Mouse (Mus musculus) intestine, embryonic 15.5 days (tissue): ENCODE data around the gene Ppp1r3d. TPM values are rescaled to one million over a fixed set of nuclear protein-coding genes. Genes with fewer than 3 reads are reported as not detected.

ENCODE experiments used
- ATAC-seq: fragments of 200-750 bp; cut with Nextera tagmentation; 2 replicates; pipeline ENCODE4 v1.8.0; 2017; ENCODE audit warnings: moderate TSS enrichment, moderate library complexity
- H3K27ac ChIP-seq: fragments of 300-500 bp; sonication (generic); 2 replicates; pipeline ENCODE4 v1.5.1; 2015; ENCODE audit warnings: mild to moderate bottlenecking, inconsistent platforms
- H3K27me3 ChIP-seq: fragments of 300-500 bp; sonication (generic); replicated peaks from 2 replicates; pipeline ENCODE4 v1.6.1; 2015; ENCODE audit warnings: inconsistent platforms
- H3K36me3 ChIP-seq: fragments of 300-500 bp; sonication (generic); 2 replicates; pipeline ENCODE4 v1.6.1; 2015; ENCODE audit warnings: inconsistent platforms
- H3K4me1 ChIP-seq: fragments of 300-500 bp; sonication (generic); replicated peaks from 2 replicates; pipeline ENCODE4 v1.6.1; 2015; ENCODE audit warnings: inconsistent platforms
- H3K4me2 ChIP-seq: fragments of 300-500 bp; sonication (generic); replicated peaks from 2 replicates; pipeline ENCODE4 v1.6.1; 2015; ENCODE audit warnings: mild to moderate bottlenecking, inconsistent platforms
- H3K4me3 ChIP-seq: fragments of 300-500 bp; sonication (generic); replicated peaks from 2 replicates; pipeline ENCODE4 v1.5.1; 2015; ENCODE audit warnings: inconsistent platforms
- H3K9ac ChIP-seq: fragments of 300-500 bp; sonication (generic); 2 replicates; pipeline ENCODE4 v1.6.1; 2015; ENCODE audit warnings: inconsistent platforms
- H3K9me3 ChIP-seq: fragments of 300-500 bp; sonication (generic); 2 replicates; pipeline ENCODE4 v1.6.1; 2016; ENCODE audit warnings: inconsistent platforms
- WGBS: fragments of 180-500 bp; shearing (Covaris S2); methylation state at CpG from one replicate; pipeline ENCODE4 v1.1.7; 2015; 5-methylcytosine and 5-hydroxymethylcytosine counted together
- polyA plus RNA-seq: library from polyadenylated mRNA; unstranded; fragments of >200 nt; fragmentation: Nextera tagmentation; extraction: Ambion mirVana; gene quantifications from 2 replicates; pipeline ENCODE4 v1.2.1, GENCODE M21; 2015

Ppp1r3d gene
- polyA plus RNA-seq, 1 experiment from 2014 or later = 5.6 TPM

- Histone ChIP-seq H3K4me1 (peaks cover 37% of the 10 kb centered on the region), H3K27me3 (no peaks in the 10 kb centered on the region; the same call in 1 of the 2 replicates), H3K9ac (peak overlapping the region; percentile 64), H3K36me3 (0 out of 2 replicates have a peak, but pooled peaks cover 4% of the 10 kb centered on the region), H3K4me3 (peak overlapping the region; percentile 68), H3K9me3 (no peaks in the 10 kb centered on the region), H3K4me2 (peak overlapping the region; percentile 100), H3K27ac (peak overlapping the region; percentile 77)
- 14% methylated on average over 75 of the region's 75 CpGs for WGBS
- ATAC-seq = peak; percentile 40
Observed at GRCm38 (mm10) chr2:178413481-178414260, 601 bp downstream of the Ppp1r3d start.

GRCm38 (mm10) chr2:178413081-178413480 is 1.2 kb downstream of the Ppp1r3d start:
- H3K27ac ChIP-seq = peak overlapping the region; percentile 17; the same call in 1 of the 2 replicates
- WGBS = 57% methylated on average over 13 of the region's 13 CpGs
- 0 out of 2 replicates have a peak, but pooled peaks have one; percentile 1 for ATAC-seq
- H3K36me3 ChIP-seq = 0 out of 2 replicates have a peak, but pooled peaks cover 2% of the 10 kb centered on the region
- no peaks in the 10 kb centered on the region; the same call in 1 of the 2 replicates for H3K27me3 ChIP-seq
- 0 out of 2 replicates have a peak overlapping the region, but pooled peaks have one; percentile 64 for H3K9ac ChIP-seq
- H3K9me3 ChIP-seq = no peaks in the 10 kb centered on the region
- H3K4me1 ChIP-seq = peaks cover 37% of the 10 kb centered on the region
- H3K4me3 ChIP-seq = peak overlapping the region; percentile 68
- peak overlapping the region; percentile 100 for H3K4me2 ChIP-seq

- no peak overlapping the region for H3K4me3 ChIP-seq
- 43% methylated on average over 6 of the region's 6 CpGs for WGBS
- H3K9me3 ChIP-seq = no peaks in the 10 kb centered on the region
- peak overlapping the region; percentile 100 for H3K4me2 ChIP-seq
- ATAC-seq = no peak
- H3K36me3 ChIP-seq = no peaks in the 10 kb centered on the region
- H3K4me1 ChIP-seq = peaks cover 37% of the 10 kb centered on the region
- no peaks in the 10 kb centered on the region; the same call in 1 of the 2 replicates for H3K27me3 ChIP-seq
- no peak overlapping the region for H3K9ac ChIP-seq
- H3K27ac ChIP-seq = 0 out of 2 replicates have a peak overlapping the region, but pooled peaks have one; percentile 17
Observed at GRCm38 (mm10) chr2:178412598-178412997, 1.7 kb downstream of the Ppp1r3d start.

- ATAC-seq = no peak
- 77% methylated on average over 6 of the region's 6 CpGs for WGBS
- H3K27me3 ChIP-seq = no peaks in the 10 kb centered on the region; the same call in 1 of the 2 replicates
- H3K36me3 ChIP-seq = no peaks in the 10 kb centered on the region
- no peak overlapping the region for H3K9ac ChIP-seq
- no peak overlapping the region for H3K4me2 ChIP-seq
- 0 out of 2 replicates have a peak, but pooled peaks cover 2% of the 10 kb centered on the region for H3K9me3 ChIP-seq
- peaks cover 26% of the 10 kb centered on the region for H3K4me1 ChIP-seq
- H3K4me3 ChIP-seq = no peak overlapping the region
- H3K27ac ChIP-seq = no peak overlapping the region
Observed at GRCm38 (mm10) chr2:178410286-178410685, 4.0 kb downstream of the Ppp1r3d start.

GRCm38 (mm10) chr2:178409024-178409423 is 5.2 kb downstream of the Ppp1r3d start:
- Histone ChIP-seq H3K27me3 (no peaks in the 10 kb centered on the region; the same call in 1 of the 2 replicates), H3K9me3 (0 out of 2 replicates have a peak, but pooled peaks cover 2% of the 10 kb centered on the region), H3K27ac (no peak overlapping the region), H3K4me3 (no peak overlapping the region), H3K36me3 (no peaks in the 10 kb centered on the region), H3K4me1 (peaks cover 17% of the 10 kb centered on the region), H3K9ac (no peak overlapping the region), H3K4me2 (no peak overlapping the region)
- WGBS = 32% methylated on average over 1 of the region's 1 CpGs
- ATAC-seq = no peak

GRCm38 (mm10) chr2:178407053-178407815 is 7.0 kb downstream of the Ppp1r3d start, which contains the start of gene Sycp2:
Gene Sycp2 (minus strand): TSS chr2:178407685.
- 0 out of 2 replicates have a peak, but pooled peaks cover 2% of the 10 kb centered on the region for H3K4me1 ChIP-seq
- no peak within 1 kb of the TSS for H3K4me3 ChIP-seq
- no peak within 1 kb of the TSS for H3K9ac ChIP-seq
- H3K27me3 ChIP-seq = no peaks in the 10 kb centered on the region
- ATAC-seq = peak; percentile 45; the same call in 1 of the 2 replicates
- H3K27ac ChIP-seq = no peak within 1 kb of the TSS
- no peaks in the 10 kb centered on the region for H3K36me3 ChIP-seq
- no peak within 1 kb of the TSS for H3K4me2 ChIP-seq
- 0 out of 2 replicates have a peak, but pooled peaks cover 2% of the 10 kb centered on the region for H3K9me3 ChIP-seq
- 79% methylated on average over 52 of the region's 52 CpGs for WGBS

Other genes starting within 250 kb of the Ppp1r3d start
- gene Sycp2, start 6.8 kb downstream of the Ppp1r3d start, polyA plus RNA-seq = 0.05 and 0.18 TPM in 2 replicates
- gene Fam217b, start 52 bp upstream of the Ppp1r3d start, polyA plus RNA-seq = 4.3 and 5.4 TPM in 2 replicates
- 0.43 and 1.0 TPM in 2 replicates for gene Cdh26, start 16.1 kb upstream of the Ppp1r3d start, polyA plus RNA-seq